Mouse (Mus musculus): ENCODE results near the gene Mmp19.

The Mmp19 gene

DNA sequence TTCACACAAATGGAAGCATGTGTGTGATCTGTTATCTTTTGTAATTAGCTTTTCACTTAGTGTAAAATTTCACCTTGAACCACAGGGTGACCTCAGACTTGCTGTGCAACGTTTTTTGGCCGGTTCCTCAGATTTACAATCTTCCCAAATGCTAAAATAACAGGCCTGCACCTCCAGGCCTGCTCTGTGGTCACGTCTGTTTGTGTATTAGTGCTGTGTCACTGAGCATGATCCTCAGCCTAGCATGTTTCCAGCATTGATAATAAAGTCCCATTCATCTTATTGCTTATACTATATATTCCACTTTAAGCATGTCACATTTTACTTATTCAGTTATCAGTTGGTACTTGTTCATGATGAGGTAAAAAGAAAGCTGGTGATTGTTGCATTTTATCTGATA is 59.6 kb downstream of the Mmp19 start:
- no peak for DNase-seq (ENCODE audit: low spot score in 2 of 2)
